36 mouse cellular contexts compared by ENCODE assay signal in the genomic region with DNA sequence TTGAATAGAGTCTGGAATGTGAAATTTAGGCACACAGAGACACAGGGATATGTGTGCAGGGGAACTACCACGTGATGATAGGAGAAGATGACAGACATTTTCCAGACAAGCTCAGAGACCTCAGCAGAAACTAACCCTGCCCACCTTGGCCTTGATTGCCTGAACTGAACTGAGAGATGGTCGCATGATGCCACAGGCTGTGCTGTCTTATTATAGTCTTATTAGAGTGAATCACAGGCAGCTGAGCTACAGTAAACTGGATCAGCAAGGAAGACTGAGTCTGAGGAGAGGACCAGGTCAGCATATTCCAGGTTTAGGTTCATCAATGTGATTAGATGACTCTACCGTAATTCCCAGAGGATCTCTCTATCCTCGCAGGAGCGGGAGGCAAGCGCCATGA. TPM values are rescaled to one million over a fixed set of nuclear protein-coding genes. Genes with fewer than 3 reads are reported as not detected.
"Had no signal": no experiment of that assay in that cellular context is flagged by ENCODE, and none has a peak within 500 bp of the region (broad histone marks: within the 10 kb centered on the region; RNA-seq: fewer than 3 reads in every experiment).

No protein-coding gene starts in this region.

- H3K4me3 ChIP-seq: embryonic facial prominence, embryonic 10.5 days; embryonic facial prominence, embryonic 12.5 days; embryonic facial prominence, embryonic 13.5 days; embryonic facial prominence, embryonic 15.5 days; erythroblast, embryonic 14.5 days; forebrain, embryonic 10.5 days; forebrain, embryonic 12.5 days; forebrain, embryonic 13.5 days; forebrain, embryonic 15.5 days; gastrocnemius, adult 2 months; heart, adult 2 months had no signal

- H3K4me2 ChIP-seq: embryonic facial prominence, embryonic 12.5 days; embryonic facial prominence, embryonic 13.5 days; embryonic facial prominence, embryonic 15.5 days; forebrain, embryonic 12.5 days; forebrain, embryonic 13.5 days; forebrain, embryonic 15.5 days had no signal

- H3K27me3 ChIP-seq: embryonic facial prominence, embryonic 12.5 days; embryonic facial prominence, embryonic 13.5 days; embryonic facial prominence, embryonic 15.5 days; forebrain, embryonic 12.5 days; forebrain, embryonic 13.5 days; forebrain, embryonic 15.5 days had no signal

- H3K9ac ChIP-seq: embryonic facial prominence, embryonic 12.5 days; embryonic facial prominence, embryonic 13.5 days; embryonic facial prominence, embryonic 15.5 days; forebrain, embryonic 12.5 days; forebrain, embryonic 13.5 days; forebrain, embryonic 15.5 days; forebrain, postnatal 0 days had no signal

- H3K27ac ChIP-seq: embryonic facial prominence, embryonic 10.5 days; embryonic facial prominence, embryonic 12.5 days; embryonic facial prominence, embryonic 13.5 days; embryonic facial prominence, embryonic 15.5 days; forebrain, embryonic 10.5 days; forebrain, embryonic 12.5 days; forebrain, embryonic 13.5 days; forebrain, embryonic 15.5 days; gastrocnemius, adult 2 months; heart, adult 2 months had no signal

- DNase-seq: cerebellum, adult 2 months; cerebellum, adult 8-10 months; cerebellum, adult 9-10 months; cerebellum, adult 9-11 months; cerebellum, postnatal 14 days; cerebellum, postnatal 25 days; cerebellum, postnatal 36 days; embryo, embryonic 11 days; forebrain, postnatal 0 days; gastrocnemius, adult 2 months; gastrocnemius, postnatal 10 days; gastrocnemius, postnatal 14 days; gastrocnemius, postnatal 25 days; gastrocnemius, postnatal 36 days; heart, adult 18-20 months; heart, adult 2 months had no signal

- ATAC-seq: forebrain, embryonic 13.5 days; forebrain, embryonic 14.5 days; forebrain, embryonic 15.5 days; forebrain, postnatal 0 days had no signal

- H3K36me3 ChIP-seq: embryonic facial prominence, embryonic 10.5 days; embryonic facial prominence, embryonic 12.5 days; embryonic facial prominence, embryonic 13.5 days; embryonic facial prominence, embryonic 15.5 days; forebrain, embryonic 10.5 days; forebrain, embryonic 12.5 days; forebrain, embryonic 15.5 days had no signal

- H3K4me1 ChIP-seq: embryonic facial prominence, embryonic 10.5 days; embryonic facial prominence, embryonic 12.5 days; embryonic facial prominence, embryonic 13.5 days; embryonic facial prominence, embryonic 15.5 days; forebrain, embryonic 10.5 days; forebrain, embryonic 13.5 days; forebrain, embryonic 15.5 days had no signal

- H3K9me3 ChIP-seq: embryonic facial prominence, embryonic 10.5 days; embryonic facial prominence, embryonic 12.5 days; embryonic facial prominence, embryonic 13.5 days; embryonic facial prominence, embryonic 15.5 days; forebrain, embryonic 10.5 days; forebrain, embryonic 12.5 days; forebrain, embryonic 13.5 days; forebrain, embryonic 15.5 days had no signal

RNA-seq across cellular contexts. Expression of a gene that starts 9.2 kb away (rescaled TPM):
- total RNA-seq: common myeloid progenitor, adult 5-6 weeks; granulocyte monocyte progenitor cell, adult 5-6 weeks had no signal
- polyA plus RNA-seq: erythroblast, embryonic 14.5 days had no signal

RNA-seq across cellular contexts. Expression of a gene that starts 20.4 kb away (rescaled TPM):
- total RNA-seq: common myeloid progenitor, adult 5-6 weeks; forebrain, postnatal 0 days; gastrocnemius, adult 18-20 months; gastrocnemius, adult 2 months; gastrocnemius, postnatal 10 days; gastrocnemius, postnatal 14 days; gastrocnemius, postnatal 25 days; gastrocnemius, postnatal 36 days; gastrocnemius, postnatal 4 days; granulocyte monocyte progenitor cell, adult 5-6 weeks; heart, adult 18-20 months; heart, adult 2 months; heart, adult 8-10 months had no signal
- polyA plus RNA-seq: cerebellum, adult 2 months; cortical plate, adult 2 months; embryonic facial prominence, embryonic 10.5 days; embryonic facial prominence, embryonic 11.5 days; embryonic facial prominence, embryonic 12.5 days; embryonic facial prominence, embryonic 13.5 days; embryonic facial prominence, embryonic 15.5 days; erythroblast, embryonic 14.5 days; forebrain, embryonic 10.5 days; forebrain, embryonic 11.5 days; forebrain, embryonic 12.5 days; forebrain, embryonic 14.5 days; forebrain, embryonic 15.5 days; frontal cortex, adult 2 months; gonadal fat pad, adult 2 months; heart, adult 2 months had no signal
